Comparison of ENCODE assay signal across 32 mouse cellular contexts in genomic region chr10:14231464-14231863, GRCm38 (mm10).
"Had no signal": no experiment of that assay in that cellular context is flagged by ENCODE, and none has a peak within 500 bp of the region (broad histone marks: within the 10 kb centered on the region; RNA-seq: fewer than 3 reads in every experiment).

No protein-coding gene starts in this region.

- ATAC-seq: liver, embryonic 12.5 days; liver, postnatal 0 days; lung, postnatal 0 days; midbrain, embryonic 13.5 days; midbrain, embryonic 15.5 days; midbrain, embryonic 16.5 days had no signal

- H3K9me3 ChIP-seq: limb, embryonic 10.5 days; limb, embryonic 12.5 days; limb, embryonic 13.5 days; limb, embryonic 15.5 days; liver, embryonic 12.5 days; liver, embryonic 13.5 days; liver, embryonic 15.5 days; lung, embryonic 15.5 days; megakaryocyte, embryonic 14.5 days; midbrain, embryonic 10.5 days; midbrain, embryonic 12.5 days; midbrain, embryonic 13.5 days; midbrain, embryonic 15.5 days; neural tube, embryonic 12.5 days had no signal

- H3K4me1 ChIP-seq: limb, embryonic 10.5 days; limb, embryonic 12.5 days; limb, embryonic 13.5 days; limb, embryonic 15.5 days; liver, embryonic 12.5 days; liver, embryonic 13.5 days; liver, embryonic 15.5 days; lung, embryonic 15.5 days; megakaryocyte, embryonic 14.5 days; midbrain, embryonic 10.5 days; midbrain, embryonic 13.5 days; midbrain, embryonic 15.5 days; neural tube, embryonic 12.5 days had no signal

- H3K36me3 ChIP-seq: limb, embryonic 10.5 days; limb, embryonic 12.5 days; limb, embryonic 13.5 days; limb, embryonic 15.5 days; liver, embryonic 12.5 days; liver, embryonic 13.5 days; liver, embryonic 15.5 days; lung, embryonic 15.5 days; midbrain, embryonic 10.5 days; midbrain, embryonic 12.5 days; midbrain, embryonic 13.5 days; midbrain, embryonic 15.5 days; neural tube, embryonic 12.5 days had no signal

- DNase-seq: left cerebral cortex, postnatal 4 days; liver; liver, embryonic 13.5 days; liver, postnatal 0 days; lung, adult 18-20 months; lung, adult 2 months; lung, embryonic 14.5 days; lung, postnatal 10 days; lung, postnatal 14 days; lung, postnatal 36 days; lung, postnatal 4 days; midbrain, embryonic 14.5 days had no signal

- H3K9ac ChIP-seq: limb, embryonic 12.5 days; limb, embryonic 13.5 days; limb, embryonic 15.5 days; liver, embryonic 12.5 days; liver, embryonic 13.5 days; liver, embryonic 14.5 days; liver, embryonic 15.5 days; liver, postnatal 0 days; lung, embryonic 14.5 days; lung, embryonic 15.5 days; midbrain, embryonic 12.5 days; midbrain, embryonic 13.5 days; midbrain, embryonic 15.5 days; neural tube, embryonic 12.5 days had no signal

- H3K4me3 ChIP-seq: limb, embryonic 10.5 days; limb, embryonic 12.5 days; limb, embryonic 13.5 days; limb, embryonic 15.5 days; liver, embryonic 12.5 days; liver, embryonic 13.5 days; liver, embryonic 15.5 days; lung, embryonic 15.5 days; megakaryocyte, embryonic 14.5 days; midbrain, embryonic 10.5 days; midbrain, embryonic 12.5 days; midbrain, embryonic 13.5 days; midbrain, embryonic 15.5 days; myocyte; neural tube, embryonic 12.5 days had no signal

- H3K27ac ChIP-seq: limb, embryonic 10.5 days; limb, embryonic 12.5 days; limb, embryonic 13.5 days; limb, embryonic 15.5 days; liver, embryonic 12.5 days; liver, embryonic 13.5 days; liver, embryonic 14.5 days; liver, embryonic 15.5 days; lung, embryonic 15.5 days; macrophage; midbrain, embryonic 10.5 days; midbrain, embryonic 12.5 days; midbrain, embryonic 13.5 days; midbrain, embryonic 15.5 days; neural tube, embryonic 12.5 days had no signal

- H3K27me3 ChIP-seq: limb, embryonic 12.5 days; limb, embryonic 13.5 days; limb, embryonic 15.5 days; liver, embryonic 12.5 days; liver, embryonic 13.5 days; liver, embryonic 15.5 days; lung, embryonic 15.5 days; megakaryocyte, embryonic 14.5 days; midbrain, embryonic 12.5 days; midbrain, embryonic 13.5 days; midbrain, embryonic 15.5 days; neural tube, embryonic 12.5 days had no signal

- H3K4me2 ChIP-seq: limb, embryonic 12.5 days; limb, embryonic 13.5 days; limb, embryonic 15.5 days; liver, embryonic 11.5 days; liver, embryonic 12.5 days; liver, embryonic 13.5 days; liver, embryonic 15.5 days; lung, embryonic 14.5 days; lung, embryonic 15.5 days; midbrain, embryonic 11.5 days; midbrain, embryonic 12.5 days; midbrain, embryonic 13.5 days; midbrain, embryonic 15.5 days; neural tube, embryonic 12.5 days had no signal
